Mouse (Mus musculus) embryo, embryonic 10 days (tissue): ENCODE results near the gene Rpl19.

ENCODE experiments used
- DNase-seq: peaks from one replicate; pipeline ENCODE4 v3.0.0-alpha.2; 2015; ENCODE audit warnings: low spot score

Gene Rpl19

DNA sequence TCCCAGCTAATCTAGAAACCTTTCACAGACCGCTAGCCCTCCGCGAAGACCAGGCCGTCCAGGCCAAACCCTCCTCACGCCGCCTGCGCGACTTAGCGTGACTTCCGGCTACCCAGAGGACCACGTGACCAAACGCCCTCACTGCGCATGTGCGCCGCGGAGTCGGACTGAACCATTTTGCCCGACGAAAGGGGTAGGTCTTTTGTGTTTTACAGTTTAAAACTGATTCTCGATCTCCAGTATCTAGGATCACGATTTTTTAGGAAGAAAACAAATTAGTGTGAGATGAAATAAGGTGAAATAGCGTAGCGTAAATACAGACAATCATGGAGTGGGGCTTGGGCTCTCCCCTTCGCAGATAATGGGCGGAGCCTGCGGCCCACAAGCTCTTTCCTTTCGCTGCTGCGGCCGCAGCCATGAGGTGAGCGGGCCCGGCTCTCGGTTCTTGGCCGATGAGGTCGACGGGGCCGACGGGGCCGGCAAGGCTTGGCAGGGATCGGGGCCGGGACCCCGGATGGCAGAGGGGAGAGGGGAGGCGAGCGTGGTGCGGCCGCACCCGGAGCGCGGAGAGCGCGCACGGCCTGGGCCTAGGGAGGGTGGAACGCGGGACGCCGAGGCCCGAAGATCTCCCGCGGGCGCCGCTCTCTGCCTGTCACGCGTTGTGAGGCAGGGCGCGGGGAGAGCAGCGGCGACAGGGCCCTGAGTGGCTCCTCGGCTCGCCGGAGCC is at the start of gene Rpl19:
Rpl19 (plus strand) TSS at position 141 of the 727 bp plus-strand sequence.
- DNase-seq: peak; percentile 98

DNA sequence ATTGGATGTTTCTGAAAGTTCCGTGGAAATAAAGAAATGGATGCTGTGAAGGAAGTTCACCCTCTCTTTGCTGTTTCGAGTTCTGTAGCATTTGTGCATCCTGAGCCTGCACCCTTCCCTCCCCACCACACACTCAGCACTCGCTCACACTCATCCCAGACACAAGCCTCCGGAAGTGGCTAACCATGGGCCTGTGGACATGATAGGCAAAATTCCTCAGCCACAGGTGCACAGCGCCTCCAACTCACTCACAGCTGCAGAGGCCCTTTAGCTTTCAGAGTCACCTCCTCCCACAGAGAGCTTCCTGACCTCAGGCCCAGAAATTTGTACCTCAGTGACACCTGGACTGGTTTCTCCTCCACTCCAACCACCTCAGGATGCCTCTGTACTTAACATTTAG is 48.7 kb upstream of the Rpl19 start:
- no peak for DNase-seq

DNA sequence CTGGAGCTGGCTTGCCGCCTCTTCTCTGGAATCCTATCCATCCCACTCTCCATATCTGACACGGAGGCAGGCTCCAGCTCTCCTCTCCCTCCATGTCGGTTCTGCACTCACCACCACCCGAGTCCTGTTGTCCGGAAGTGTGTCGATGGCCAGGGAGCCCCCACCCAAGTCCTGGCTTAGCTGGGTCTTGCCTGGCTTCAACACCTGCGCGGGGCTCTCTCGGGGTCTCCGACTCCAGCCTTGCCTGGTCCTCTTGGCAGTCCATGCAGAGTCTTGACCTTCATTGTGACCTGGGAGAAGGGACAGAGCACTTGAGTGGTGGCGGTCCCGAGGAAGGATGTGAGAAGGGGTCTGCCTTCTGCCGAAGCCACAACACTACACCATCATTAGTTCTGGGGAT is 48.1 kb upstream of the Rpl19 start:
- no peak for DNase-seq

DNA sequence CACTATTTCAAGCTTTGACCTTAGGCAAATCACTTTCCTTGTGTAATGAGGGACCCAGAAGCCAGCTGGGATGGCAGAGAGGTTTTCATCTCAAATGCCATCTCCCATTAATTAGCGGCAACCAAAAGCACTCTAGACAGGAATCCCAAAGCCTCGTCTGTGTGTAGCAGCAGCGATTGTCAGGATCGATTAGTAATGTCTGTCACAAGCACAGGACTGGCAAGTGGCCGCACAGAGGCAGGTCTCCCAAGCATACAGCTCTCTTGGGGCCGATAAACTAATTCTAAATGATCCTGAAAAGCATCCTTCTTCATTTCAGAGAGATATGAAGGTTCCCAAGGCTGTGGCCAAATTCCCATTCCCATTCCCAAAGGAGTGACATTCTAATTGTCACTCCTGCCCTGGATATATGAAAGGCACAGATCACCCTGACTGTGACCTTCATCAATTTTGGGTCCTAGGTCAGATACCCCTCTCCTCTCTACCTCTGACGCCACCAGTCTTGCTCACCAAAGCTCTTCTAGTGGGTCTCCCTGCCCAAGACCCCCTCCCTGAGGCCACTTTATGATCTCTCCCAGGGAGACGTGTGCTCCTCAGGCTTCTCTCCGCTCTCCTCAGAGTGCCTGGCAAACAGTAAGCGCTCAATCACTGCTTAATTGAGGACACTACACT is 46.5 kb upstream of the Rpl19 start:
- DNase-seq: no peak

DNA sequence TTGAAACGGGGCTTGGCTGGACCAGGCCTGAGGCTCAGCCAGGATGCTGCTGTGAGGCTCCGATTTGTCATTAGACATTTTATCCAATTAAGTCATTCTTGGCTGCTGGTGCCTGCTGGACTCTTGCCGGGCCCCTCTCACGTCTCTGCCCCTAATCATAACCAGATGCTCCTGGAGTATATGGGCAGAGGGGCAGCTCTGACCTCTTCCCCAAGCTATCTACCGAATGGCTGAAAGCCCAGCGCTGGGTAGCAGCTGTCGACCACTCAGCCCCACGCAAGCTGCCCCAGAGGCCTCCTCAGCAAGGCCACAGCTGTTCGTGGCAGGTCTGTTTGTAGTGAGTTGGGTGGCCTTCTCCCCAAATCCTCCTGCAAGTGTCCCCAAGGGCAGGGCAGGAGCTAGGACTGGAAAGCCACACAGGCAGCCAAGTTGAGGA is 46.0 kb upstream of the Rpl19 start:
- peak; percentile 45 for DNase-seq

DNA sequence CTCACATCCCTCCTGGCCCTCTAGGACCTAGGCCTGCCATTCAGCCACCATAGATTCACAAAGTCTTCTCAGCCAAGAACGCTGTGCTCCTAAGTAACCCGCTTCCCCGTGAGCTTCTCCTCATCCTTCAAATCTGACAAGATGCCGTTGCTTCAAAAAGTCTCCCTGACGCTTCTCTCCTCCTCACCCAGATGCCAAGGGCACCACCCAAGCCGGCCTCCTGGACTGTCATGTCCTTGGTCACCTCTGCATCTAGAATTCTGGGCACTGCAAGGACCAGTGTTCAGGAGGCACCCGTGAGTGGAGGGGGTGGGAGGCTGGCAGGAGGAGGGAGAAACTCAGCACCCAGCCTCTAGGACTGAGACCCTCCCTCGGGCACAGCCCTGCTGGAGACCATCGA is 43.8 kb upstream of the Rpl19 start:
- no peak for DNase-seq

DNA sequence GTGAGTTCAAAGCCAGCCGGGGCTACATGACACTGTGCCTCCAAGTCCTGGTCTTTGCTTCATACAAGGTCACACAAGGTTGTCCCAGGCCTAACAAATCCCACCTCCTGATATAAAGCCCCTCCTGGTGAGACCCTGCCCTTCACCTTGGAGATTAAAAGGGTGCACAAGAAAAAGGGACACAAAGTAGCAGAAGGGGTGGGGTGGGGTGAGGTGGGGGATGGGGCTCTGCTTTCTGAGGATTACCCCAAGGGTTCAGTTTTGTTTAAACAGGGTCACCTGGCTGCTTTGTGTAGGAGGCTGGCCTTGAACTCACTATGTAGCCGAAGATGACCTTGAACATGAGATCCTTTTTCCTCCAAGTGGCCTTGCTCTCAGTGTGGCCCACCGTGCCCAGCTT is 43.0 kb upstream of the Rpl19 start:
- no peak for DNase-seq

DNA sequence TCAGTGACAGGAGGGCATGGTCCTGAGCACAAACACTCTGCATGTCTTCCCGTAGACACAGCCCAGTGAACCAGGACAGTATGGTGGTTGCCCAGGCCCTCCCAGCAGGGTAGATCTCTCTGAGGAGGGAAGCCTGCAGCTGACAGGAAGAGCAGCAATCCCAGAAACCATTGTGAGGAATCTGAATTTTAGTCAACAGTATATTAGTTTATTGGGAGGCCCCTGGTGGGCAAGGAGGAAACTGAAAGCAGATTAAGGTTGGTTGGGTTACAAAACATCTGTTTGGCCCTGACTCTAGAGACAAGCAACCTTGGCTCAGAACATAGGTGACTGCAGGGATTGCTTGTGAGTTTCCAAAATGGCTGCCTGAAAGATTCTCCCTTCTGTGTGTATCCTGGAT is 42.5 kb upstream of the Rpl19 start:
- DNase-seq: no peak

DNA sequence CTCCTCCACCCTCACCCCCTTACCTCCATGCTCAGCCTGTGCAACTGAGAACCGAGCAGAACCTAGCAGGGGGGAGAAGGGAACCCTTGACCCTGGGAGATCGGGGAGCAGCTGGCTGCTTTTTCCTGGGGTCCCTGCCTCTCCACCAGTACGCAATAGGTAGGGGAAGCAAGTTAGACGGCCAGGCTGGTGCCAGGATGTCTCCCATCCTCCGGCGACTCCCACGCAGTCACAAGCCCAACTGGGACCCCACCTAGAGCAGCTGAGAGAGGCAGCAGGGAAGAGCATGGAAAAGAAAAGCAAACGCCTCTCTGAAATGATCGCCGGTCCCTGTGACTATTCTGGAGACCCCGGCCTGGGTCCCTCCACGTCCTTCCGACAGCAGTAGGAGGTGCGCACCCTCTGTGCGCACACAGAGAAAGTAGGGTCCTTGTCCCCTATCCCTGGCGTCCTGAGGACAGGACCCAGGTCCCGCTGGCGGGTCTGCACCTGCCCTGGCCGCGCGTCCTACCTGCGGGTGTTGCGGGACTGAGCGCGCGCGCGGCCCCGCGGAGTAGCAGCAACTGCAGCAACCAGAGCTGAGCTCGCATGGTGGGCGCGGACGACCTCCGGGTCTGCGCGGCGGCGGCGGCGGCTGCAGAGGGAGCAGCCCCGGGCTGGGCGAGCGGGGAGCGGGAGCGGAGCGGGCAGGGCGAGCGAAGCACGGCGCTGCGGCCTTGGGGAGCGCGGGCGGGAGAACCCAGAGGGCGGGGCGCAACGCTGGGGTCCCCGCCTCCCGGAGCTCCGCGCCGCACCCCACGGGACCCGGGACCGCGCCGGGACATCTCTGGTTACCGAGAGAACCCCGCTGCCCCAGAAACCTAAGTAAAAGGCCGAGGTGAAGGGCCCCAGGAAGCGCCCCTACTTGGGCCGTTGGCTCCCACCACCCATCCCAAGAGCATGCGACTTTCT is 40.5 kb upstream of the Rpl19 start, which contains the start of gene Plxdc1:
Plxdc1 (minus strand) TSS at position 718 of the 951 bp plus-strand sequence.
- no peak for DNase-seq

DNA sequence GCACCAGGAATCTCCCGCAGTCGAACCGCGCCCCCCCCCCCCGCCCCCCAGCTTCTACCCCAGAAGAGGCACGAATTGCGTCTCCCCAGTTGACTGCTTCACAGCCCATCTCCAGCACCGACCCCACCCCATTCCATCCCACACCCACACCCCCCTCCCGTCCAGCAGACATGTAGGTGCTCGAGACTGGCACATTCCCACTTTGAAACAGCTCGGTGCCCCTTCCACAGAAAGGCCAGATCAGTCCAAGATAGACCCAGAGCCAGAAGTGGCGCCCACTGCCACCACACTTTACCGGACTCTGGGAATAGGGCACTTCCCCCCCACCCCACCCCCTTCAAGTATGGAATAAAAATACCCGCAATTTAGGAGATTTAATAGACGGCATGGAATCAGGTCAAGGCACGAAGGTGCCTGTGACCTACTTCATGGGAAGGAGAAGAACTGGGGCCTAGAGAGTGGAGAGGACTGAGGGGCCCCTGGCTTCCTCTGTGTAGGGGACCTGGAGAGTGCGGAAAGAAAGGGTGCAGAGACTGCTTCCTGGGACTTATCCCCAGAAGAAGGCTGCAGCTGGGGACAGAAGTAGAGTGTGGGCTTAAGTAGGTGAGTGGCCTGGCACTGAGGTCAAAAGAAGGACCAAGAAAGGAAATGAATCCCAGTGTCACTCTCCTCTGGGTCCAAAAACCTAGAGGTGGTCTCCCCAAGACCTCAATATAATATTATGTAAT is 39.6 kb upstream of the Rpl19 start:
- no peak for DNase-seq

DNA sequence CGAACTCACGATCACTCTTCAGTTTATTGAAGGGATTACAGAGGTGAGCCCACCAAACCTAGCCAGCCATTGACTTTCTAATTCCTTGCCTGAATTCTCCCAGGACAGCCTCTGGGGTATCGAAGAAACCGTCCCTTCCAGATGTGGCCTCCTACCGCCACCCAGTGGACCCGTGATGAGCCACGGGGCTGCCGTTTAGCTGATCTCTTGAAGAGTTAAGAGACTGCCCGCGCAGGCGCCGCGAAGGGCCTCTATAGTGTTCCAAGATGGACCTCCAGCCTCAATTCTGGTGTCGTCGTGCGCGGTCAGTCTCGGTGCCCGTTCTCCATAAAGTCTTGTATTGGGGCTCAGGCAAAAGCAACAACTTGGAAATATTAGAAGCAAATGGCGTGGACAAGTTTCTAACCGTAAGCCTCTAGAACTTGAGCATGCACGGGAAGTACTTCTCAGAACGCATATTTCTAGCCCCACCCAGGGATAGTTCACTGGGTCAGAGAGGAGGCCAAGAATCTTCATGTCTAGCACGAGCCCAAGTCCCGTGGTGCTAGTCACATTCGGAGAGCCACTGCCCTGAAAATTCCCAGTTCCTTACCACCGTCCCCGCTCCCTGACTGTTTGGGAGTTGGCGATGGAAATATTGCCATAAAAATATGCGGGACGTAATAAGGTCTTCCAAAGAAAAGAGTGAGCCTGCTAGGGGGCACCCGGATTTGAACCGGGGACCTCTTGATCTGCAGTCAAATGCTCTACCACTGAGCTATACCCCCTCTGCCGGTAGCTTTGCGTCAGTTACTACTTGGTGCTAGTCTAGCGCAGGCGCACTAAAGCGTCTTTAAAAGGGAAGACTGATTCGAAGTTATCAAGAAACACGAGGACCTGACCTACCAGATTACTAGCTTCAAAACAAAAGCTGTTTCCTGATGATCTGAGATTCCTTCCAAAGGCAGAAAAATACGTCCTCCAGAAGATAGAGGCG is 38.7 kb upstream of the Rpl19 start:
- DNase-seq: peak; percentile 99

DNA sequence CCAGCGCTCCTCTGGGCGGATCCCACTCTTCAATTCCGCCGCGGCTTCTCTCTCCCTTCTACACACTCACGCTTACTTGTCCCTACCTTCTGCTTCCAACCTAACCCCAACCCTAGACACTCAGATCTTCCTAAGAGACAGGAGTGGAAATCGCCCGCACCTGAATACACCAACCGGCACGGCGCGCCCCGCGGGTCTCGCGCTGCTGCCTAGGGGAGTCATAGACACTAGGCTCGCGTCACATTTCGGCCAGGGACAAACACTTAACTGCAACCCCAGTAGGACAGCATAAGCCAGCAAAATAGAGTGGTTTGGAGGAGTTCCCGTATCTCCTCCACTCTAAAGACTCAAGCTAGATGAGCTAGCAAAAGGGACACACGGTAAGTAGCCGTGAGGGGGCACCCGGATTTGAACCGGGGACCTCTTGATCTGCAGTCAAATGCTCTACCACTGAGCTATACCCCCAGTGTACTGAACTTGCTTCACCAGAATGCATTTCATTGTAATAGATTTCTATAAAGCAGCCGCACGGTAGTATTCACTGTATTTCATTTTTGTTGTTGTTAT is 37.9 kb upstream of the Rpl19 start:
- DNase-seq: peak; percentile 83

DNA sequence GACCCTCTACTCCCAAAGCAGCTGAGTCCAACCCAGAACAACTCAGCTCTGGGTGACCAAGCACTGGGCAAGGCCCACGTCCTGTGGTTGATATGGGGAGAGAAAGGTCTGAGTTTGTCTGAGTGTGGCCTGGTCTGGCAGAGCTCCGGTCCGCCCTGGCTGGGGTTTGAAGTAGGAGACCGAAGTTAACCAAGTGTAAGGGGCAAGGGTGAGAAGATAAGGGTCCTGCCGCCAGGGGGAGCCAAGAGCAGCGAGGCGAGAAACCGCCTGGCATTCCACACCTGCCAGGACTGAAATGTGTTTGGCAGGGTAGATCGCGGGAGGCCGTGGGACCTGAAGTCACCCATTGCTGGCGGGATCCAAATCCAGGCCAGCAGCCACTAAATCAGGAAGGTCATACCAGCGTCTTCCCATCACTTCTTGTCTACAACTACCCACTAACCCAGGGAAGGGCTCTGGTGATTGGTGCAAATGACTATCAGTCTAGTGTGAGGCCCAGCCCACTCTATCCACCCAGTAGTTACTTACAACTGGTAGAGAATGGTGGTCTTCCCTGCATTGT is 31.9 kb upstream of the Rpl19 start:
- DNase-seq: peak; percentile 84

DNA sequence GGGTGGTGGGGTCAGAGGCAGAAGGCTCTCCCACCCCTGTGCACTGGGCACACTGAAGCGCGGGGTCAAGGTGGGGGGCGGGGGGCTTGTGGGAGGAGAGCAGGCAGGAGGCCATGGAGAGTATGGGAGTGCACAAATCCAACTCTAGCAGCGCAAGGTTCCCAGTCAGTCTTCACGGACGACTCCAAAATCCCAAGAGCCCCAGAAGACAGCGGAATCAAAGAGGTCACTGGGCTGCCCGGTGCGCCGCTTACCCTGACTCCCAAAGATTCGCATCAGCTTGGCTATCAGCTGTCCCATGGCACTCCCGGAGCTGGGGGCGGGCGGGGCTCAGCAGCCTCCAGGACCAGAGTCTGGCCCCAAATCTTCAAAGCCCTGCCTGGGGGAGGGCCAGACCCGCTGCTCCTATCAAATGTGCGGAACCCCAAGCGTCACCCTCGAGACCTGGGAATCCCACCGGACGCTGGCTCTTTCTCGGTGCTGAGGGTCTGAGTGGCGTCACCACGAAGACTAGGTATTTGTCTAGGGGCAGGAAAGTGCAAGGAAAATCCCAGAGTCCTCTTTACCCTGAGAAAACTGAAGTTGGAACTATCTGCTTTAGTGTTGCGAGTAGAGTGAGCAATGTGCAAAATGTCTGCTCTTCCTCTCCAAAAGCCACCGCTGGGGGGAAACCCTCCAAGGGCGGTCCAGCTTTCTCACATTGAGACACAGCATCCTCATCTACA is 30.8 kb upstream of the Rpl19 start, which contains the start of gene Arl5c:
Arl5c (minus strand) TSS at position 618 of the 725 bp plus-strand sequence.
- DNase-seq: peak; percentile 60

DNA sequence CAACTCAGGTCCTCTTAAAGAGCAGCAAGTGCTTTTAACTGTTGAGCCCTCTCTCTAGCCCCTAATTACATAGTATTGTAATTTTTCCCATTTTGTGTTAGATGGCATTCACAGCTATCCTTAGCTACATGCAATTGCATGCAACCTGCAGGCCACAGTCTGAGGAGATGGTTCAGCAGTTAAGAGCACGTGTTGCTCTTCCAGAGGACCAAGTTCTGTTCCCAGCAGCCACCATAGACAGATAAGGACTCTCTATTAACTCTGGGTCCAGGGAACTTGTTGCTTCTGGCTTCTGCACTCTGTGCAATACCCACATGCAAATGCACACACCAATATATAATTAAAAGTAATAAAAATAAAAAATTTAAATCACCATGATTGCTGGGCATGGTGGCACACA is 29.8 kb upstream of the Rpl19 start:
- no peak for DNase-seq

DNA sequence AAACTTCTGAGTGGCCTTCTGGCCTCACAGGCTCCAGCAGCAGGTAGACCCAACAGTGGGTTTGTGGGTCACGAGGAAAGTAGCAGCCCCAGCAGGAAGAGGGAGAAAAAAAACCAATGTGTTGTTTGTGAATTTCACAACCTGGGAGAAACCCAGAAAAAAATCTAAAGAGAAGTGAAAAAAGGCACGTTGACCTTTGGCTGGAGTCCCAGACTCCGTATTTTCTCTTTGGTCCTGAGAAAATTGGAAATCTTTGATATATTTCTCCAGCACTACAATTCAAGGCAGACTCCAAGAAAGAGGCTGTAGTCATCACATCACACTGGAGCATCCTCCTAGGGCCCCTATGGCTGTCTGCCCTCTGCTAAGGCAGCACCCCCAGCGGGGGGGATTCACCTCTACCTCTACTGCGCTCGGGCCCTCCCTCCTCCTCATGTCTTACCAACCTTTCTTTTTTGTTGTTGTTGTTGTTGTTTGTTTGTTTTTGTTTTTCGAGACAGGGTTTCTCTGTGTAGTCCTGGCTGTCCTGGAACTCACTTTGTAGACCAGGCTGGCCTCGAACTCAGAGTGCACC is 29.0 kb upstream of the Rpl19 start:
- no peak for DNase-seq

DNA sequence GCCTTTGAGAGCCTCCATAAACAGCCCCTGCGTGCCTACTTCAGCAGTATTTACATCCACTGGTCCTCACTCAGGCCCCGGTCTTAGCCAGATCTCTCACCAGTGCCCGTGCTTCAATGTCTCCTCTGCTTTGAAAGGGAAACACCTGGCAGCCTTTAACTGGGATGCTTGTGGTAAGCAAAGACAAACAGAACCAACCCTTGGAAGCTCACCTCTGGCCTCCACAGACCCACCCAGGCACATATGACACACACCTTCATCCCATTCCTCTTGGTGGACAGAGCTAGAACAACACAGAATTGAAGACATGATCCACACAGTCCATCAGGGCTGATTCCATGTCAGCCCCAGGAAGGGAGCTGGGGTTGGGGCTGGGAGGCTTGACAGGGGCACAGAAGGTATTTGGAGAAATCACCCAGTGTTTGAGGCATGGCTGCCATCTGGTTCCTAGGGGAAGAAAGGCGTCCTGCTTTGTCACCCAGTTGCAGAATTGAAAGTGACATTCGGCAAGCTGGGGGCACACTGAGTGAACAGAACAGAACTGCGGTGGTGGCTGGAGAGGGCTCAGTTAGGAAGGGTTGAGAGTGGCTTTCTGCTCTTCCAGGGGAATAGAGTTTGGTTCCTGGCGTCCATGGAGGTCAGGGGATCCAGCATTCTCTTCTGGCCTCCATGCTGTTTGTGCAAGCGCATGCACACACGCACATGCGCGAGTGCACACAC is 28.3 kb upstream of the Rpl19 start:
- DNase-seq: no peak
